Mouse (Mus musculus): ENCODE results near the gene Cpm.

DNA sequence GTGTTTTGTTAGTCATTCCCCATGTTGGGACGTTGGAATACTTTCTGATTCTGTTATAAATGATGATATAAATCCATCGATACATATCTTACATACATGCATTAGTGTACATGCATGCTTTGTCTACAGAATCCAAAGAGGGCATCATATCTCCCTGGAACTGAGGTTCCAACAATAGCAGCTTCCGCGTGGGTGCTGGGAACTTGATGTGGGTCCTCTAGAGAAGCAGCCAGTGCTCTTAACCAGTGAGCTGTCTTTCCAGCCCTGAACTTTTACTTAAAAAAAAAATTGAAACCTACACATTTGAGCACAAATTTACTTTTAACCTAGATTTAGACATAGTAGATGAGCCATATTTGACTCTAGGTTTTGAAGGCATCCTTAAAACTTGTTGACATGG, 3.1 kb downstream of the Cpm start:
- TF ChIP-seq CTCF (IDR thresholded peaks at IDR 0.05; ENCODE audit: low read depth, low read length) (no peak), GATA1 (IDR thresholded peaks at IDR 0.05; ENCODE audit: borderline replicate concordance, low read length) (no peak)
